Mouse (Mus musculus): ENCODE results near the gene Slc27a4.

The Slc27a4 gene

DNA sequence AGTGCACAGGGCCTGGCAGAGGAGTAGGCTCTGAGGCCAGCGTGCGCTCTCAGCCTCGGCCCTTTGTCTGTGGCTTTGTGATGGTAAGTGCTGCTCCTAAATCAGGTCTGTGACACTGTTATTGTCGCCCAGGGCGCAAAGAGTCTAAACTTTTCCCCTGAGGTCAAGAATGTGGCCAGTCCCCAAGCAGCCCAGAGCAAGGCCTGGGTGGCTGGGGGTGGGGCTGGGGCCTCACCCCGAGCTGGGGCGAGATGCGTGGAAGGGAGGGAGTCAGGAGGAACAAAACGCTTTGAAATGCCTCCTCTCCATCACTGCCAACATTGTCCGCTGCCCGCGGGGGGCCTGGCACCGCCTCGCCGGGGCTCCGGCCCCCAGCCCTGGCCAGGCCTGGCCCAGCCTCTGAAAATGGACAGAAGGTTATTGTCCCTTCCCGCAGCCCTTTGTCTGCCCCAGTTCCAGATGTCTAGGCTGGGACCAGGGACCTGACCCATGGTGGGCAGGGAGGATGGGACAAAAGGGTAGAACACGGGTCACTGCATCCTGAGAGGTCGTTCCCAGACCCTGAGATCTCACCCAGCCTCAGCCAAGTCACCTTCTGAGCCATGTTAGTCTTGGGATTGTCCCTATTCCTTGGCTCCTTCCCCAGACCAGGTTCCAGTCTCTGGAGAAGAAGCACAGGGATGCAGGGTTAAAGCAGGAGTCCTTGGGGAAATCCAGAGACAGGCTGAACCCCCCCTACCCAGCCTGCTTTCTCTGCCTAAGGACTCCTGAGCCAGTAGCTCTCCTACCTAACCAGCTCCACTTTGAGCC, 54.2 kb downstream of the Slc27a4 start:
- DNase-seq = no peak

DNA sequence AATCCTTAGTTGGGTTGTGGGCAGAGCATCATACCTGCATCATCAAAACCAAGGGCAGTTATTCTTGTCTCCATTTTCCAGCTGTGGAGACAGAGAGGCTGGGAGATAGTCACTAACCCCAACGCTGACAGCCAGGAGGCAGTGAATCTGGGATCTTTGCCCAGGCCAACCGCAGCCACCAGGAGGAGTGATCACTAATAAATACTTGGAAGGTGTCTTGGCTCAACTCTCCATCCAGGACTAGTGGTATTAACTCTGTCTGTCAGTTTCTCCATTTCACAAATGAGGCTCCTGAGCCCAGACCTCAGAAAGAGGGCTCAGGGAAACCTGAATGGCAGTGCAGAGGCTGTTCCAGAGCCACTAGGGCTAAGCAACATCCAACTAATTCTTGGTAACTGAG, 54.9 kb downstream of the Slc27a4 start:
- no peak for DNase-seq

DNA sequence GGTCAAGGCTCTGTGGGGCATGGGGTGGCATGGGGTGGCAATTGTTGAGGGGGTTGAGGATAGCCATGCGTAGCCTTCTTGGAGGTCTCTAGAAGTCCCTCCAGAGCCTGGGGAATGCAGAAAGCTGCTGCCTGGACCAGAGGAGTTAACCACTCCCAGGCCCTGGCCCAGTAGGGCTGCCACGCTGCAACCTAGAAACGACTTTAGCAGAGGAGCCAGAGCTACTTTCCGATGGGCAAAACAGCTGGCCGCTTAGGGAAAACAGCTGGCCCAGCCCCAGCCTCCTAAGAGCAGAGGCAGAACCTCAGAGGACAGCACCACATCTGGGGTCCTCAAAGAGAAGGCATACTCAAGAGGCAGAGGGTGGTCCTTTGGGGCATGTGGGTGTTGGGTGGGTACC, 55.5 kb downstream of the Slc27a4 start:
- DNase-seq = no peak

GRCm38 (mm10) chr2:29858748-29859473, 56.5 kb downstream of the Slc27a4 start:
- peak; percentile 54 for DNase-seq

DNA sequence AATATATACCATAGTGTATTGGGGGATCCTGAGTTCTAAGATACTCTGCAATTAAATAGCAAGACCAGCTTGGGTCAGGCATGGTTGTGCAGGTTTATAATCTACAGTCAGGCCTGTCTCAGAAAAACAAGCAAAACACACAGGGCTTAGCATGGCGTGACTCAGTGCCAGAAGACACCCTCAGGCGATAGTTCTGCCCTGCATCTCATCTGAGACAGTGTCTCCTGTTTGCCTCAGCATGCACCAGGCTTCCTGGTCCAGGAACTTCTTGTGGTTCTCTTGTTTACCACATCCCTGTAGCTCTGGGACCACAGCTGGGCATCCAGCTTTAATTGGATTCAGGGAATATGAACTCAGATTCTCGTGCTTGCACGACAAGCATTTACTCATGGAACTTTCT, 62.7 kb downstream of the Slc27a4 start:
- no peak for DNase-seq
